Mouse (Mus musculus): ENCODE results near the gene Pdf. TPM values are rescaled to one million over a fixed set of nuclear protein-coding genes. Genes with fewer than 3 reads are reported as not detected.
A peak's percentile ranks its signal among the peaks of the same experiment; 100 is the strongest.

Pdf gene
- 37.5 and 45.3 TPM in 2 replicates for polyA plus RNA-seq (2015; fragmentation: Nextera tagmentation; extraction: Ambion mirVana)

DNA sequence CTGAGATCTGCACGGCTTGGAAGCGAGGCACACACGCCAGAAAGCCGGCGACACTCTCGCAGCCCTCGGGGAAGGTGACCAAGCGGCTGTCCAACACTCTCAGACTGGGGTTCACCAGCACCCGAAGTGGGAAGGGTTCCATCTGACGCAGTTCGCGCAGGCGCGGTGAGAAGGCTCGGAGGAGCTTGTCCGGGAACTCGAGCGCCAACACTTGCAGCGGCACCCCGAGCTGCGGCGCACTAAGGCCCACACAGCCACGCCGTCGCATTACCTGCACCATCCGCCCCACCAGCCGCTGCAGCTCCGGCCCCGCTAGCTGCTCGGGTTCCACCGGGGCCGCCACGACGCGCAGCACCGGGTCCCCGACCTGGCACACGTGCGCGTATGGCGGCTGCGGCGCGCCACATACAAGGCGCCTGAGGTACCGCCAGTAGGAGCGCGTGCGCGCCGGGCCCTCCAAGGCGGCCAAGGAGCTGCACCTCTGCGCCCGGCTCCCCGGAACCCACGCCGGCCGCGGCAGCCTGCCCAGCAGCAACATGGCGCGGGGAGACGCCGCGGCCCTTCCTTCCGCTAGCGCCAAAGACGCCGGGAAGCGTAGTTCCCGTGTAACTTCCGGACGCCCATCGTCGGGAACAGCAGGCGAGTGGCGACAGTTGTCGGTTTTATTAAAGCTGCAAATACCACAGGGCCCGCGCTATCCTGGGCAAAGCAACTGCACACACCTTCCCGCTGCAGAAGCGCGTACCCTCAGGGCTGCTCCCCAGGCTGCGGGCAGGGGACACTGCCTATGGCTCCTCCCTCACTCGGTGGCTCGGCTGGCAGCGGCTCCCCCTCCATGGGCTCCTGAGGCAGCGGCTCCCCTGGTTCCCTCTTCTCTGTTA lies at the start of gene Pdf:
Gene Pdf (minus strand): TSS at position 554 of the 881 bp plus-strand sequence.
- Histone ChIP-seq H3K4me1 (replicated peaks) (peaks cover 27% of the 10 kb centered on the region), H3K9me3 (no peaks in the 10 kb centered on the region), H3K27ac (replicated peaks) (peak within 1 kb of the TSS; percentile 89), H3K4me3 (peak within 1 kb of the TSS; percentile 85), H3K36me3 (peaks cover 83% of the 10 kb centered on the region), H3K27me3 (no peaks in the 10 kb centered on the region), H3K9ac (peak within 1 kb of the TSS; percentile 85), H3K4me2 (peak within 1 kb of the TSS; percentile 94)
- ATAC-seq (ENCODE audit: low read depth), result peak; percentile 90
- WGBS, result under 1% methylated on average over 86 of the region's 87 CpGs

- Histone ChIP-seq H3K36me3 (peaks cover 16% of the 10 kb centered on the region; the same call in 1 of the 2 replicates), H3K9me3 (no peaks in the 10 kb centered on the region), H3K9ac (peak within 1 kb of the TSS; percentile 91), H3K27ac (replicated peaks) (peak within 1 kb of the TSS; percentile 90), H3K4me2 (peak within 1 kb of the TSS; percentile 61), H3K27me3 (no peaks in the 10 kb centered on the region), H3K4me3 (peak within 1 kb of the TSS; percentile 91), H3K4me1 (replicated peaks) (peaks cover 29% of the 10 kb centered on the region)
- 4% methylated on average over 39 of the region's 39 CpGs for WGBS
- peak; percentile 95 for ATAC-seq (ENCODE audit: low read depth)
These were observed 48.1 kb upstream of the Pdf start, which contains the start of gene Terf2 for GRCm38 (mm10) chr8:107096366-107097036. Gene Terf2 (minus strand): TSS chr8:107096547.

DNA sequence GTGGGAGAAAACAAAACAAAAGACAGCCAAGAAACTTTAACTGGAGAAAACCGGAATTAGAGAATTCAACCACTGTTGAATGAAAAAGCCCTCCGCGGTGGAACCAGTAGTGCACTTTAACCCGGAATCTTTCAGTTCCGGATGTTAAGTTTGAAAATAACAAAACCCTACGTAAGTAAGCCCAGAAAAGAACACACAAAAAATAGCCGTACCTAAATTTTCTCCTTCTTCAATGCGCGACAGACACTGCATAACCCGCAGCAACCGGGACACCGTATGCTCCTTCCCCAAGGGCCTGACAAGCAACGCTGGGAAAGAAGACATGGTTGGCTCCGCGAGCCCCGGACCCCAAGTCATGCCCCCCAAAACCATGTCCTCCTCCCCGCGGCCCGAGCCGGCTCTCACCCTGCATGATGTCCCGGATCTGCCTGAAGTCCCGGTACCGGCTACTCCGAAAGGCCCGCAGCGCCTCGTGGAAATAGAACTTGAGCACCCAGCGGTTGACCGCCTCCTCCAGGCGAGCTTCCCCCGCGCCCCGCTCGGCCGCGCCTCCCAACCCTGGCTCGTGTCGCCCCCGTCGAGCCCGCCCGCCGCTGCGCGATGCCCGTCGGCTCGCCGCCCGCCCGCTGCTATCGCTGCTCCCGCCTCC lies 47.4 kb upstream of the Pdf start:
- H3K4me2 ChIP-seq, result peak overlapping the region; percentile 61
- peak; percentile 77 for ATAC-seq (ENCODE audit: low read depth)
- H3K27ac ChIP-seq (replicated peaks), result peak overlapping the region; percentile 90
- H3K9me3 ChIP-seq, result no peaks in the 10 kb centered on the region
- H3K4me1 ChIP-seq (replicated peaks), result peaks cover 29% of the 10 kb centered on the region
- H3K27me3 ChIP-seq, result no peaks in the 10 kb centered on the region
- peak overlapping the region; percentile 91 for H3K4me3 ChIP-seq
- H3K9ac ChIP-seq, result peak overlapping the region; percentile 91
- WGBS, result under 1% methylated on average over 42 of the region's 53 CpGs
- peaks cover 21% of the 10 kb centered on the region; the same call in 1 of the 2 replicates for H3K36me3 ChIP-seq

GRCm38 (mm10) chr8:107090531-107090930 lies 42.1 kb upstream of the Pdf start:
- no peak for ATAC-seq (ENCODE audit: low read depth)
- 97% methylated on average over 7 of the region's 7 CpGs for WGBS

DNA sequence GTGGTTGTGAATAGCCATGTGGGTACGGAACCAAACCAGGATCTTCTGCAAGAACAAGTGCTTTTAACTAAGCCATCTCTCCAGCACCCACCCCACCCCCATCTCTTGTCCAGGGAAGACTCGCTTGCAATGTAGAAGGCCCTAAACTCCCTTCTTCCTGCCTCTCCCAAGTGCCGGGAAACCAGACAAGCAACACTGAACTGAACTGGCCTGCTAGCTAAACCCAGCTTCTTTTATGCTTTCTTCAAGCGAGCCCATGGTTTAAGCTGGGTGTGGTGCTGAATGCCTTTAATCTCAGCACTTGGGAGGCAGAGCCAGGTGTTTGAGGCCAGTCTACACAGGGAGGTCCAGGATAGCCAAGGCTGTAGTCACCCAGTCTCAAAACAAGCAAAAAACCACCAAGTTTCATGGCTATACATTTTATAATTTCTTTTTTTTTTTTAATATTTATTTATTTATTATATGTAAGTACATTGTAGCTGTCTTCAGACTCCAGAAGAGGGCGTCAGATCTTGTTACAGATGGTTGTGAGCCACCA lies 40.2 kb upstream of the Pdf start:
- 98% methylated on average over 5 of the region's 5 CpGs for WGBS
- Histone ChIP-seq H3K4me1 (replicated peaks) (peaks cover 8% of the 10 kb centered on the region; the same call in 1 of the 2 replicates), H3K9me3 (no peaks in the 10 kb centered on the region), H3K9ac (no peak overlapping the region), H3K36me3 (peaks cover 73% of the 10 kb centered on the region), H3K27ac (replicated peaks) (no peak overlapping the region), H3K4me3 (no peak overlapping the region), H3K27me3 (no peaks in the 10 kb centered on the region), H3K4me2 (no peak overlapping the region)
- ATAC-seq (ENCODE audit: low read depth), result no peak

More at GRCm38 (mm10) chr8:107090531-107090930, 42.1 kb upstream of the Pdf start:
- Histone ChIP-seq H3K9ac (no peak overlapping the region), H3K27ac (replicated peaks) (no peak overlapping the region), H3K27me3 (no peaks in the 10 kb centered on the region), H3K4me3 (no peak overlapping the region), H3K4me2 (no peak overlapping the region), H3K9me3 (no peaks in the 10 kb centered on the region), H3K36me3 (peaks cover 61% of the 10 kb centered on the region), H3K4me1 (replicated peaks) (peaks cover 26% of the 10 kb centered on the region)

GRCm38 (mm10) chr8:107086018-107086417 lies 37.6 kb upstream of the Pdf start:
- 95% methylated on average over 5 of the region's 5 CpGs for WGBS
- no peaks in the 10 kb centered on the region for H3K9me3 ChIP-seq
- no peaks in the 10 kb centered on the region for H3K27me3 ChIP-seq
- peaks cover 77% of the 10 kb centered on the region for H3K36me3 ChIP-seq
- H3K4me1 ChIP-seq (replicated peaks), result no peaks in the 10 kb centered on the region
- H3K4me2 ChIP-seq, result no peak overlapping the region
- no peak overlapping the region for H3K4me3 ChIP-seq
- no peak for ATAC-seq (ENCODE audit: low read depth)
- no peak overlapping the region for H3K9ac ChIP-seq
- no peak overlapping the region for H3K27ac ChIP-seq (replicated peaks)

DNA sequence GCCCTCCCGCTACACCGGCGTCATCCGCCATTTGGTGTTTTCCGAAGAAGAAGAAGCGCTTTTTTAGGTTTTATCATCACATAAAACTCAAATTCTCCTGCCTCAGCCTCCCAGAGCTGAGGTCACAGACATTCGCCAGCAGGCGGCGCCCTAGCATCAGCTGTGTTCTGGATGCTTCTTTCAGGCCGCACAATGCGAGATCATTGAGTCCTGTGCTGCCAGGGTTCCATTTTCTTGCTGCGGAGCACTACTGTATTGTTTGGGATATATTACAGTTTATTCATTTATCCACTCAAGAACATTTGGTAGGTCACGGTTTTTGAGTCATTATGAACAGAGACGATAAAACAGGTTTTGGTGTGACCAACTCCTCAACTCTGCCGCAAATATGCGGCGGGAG lies 36.9 kb upstream of the Pdf start:
- no peak for ATAC-seq (ENCODE audit: low read depth)
- H3K4me3 ChIP-seq, result no peak overlapping the region
- no peak overlapping the region for H3K9ac ChIP-seq
- H3K27ac ChIP-seq (replicated peaks), result no peak overlapping the region
- WGBS, result 96% methylated on average over 17 of the region's 17 CpGs
- H3K36me3 ChIP-seq, result peaks cover 77% of the 10 kb centered on the region
- H3K4me2 ChIP-seq, result no peak overlapping the region
- no peaks in the 10 kb centered on the region for H3K27me3 ChIP-seq
- H3K4me1 ChIP-seq (replicated peaks), result no peaks in the 10 kb centered on the region
- no peaks in the 10 kb centered on the region for H3K9me3 ChIP-seq

DNA sequence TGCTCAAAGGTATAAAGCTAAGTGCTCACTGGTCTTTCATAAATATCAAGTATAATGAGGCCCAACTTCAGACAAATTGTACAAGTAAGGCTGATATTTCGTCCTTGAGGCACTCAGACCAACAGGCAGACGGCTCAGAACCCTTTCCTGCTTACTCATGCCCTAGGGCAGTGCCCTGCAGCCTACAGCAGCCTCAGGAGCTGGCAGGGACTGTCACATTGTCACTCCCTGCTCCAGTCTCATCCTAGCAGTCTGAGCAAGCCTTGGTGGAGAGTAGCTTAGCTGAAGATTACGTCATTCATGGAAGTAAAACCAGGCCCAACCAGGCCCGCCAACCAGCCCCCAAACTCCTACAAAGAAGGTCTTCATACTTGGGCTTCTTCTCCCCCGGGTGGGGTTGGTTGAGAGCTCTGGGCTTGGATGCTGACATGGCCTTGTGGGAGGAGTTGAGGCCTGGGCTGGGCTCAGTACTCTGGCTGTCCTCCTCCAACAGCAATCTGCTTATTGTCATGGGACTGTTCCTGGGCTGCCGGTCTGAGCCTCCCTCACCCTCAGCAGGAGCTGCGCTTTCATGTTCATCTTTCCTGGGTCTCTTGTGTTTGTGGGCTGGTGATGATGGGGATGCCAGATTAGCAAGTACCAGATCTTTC lies 27.9 kb upstream of the Pdf start:
- H3K27me3 ChIP-seq, result no peaks in the 10 kb centered on the region
- H3K27ac ChIP-seq (replicated peaks), result no peak overlapping the region
- H3K4me2 ChIP-seq, result no peak overlapping the region
- H3K4me3 ChIP-seq, result no peak overlapping the region
- no peak overlapping the region for H3K9ac ChIP-seq
- peaks cover 95% of the 10 kb centered on the region for H3K36me3 ChIP-seq
- H3K9me3 ChIP-seq, result no peaks in the 10 kb centered on the region
- WGBS, result 92% methylated on average over 7 of the region's 7 CpGs
- ATAC-seq (ENCODE audit: low read depth), result no peak
- no peaks in the 10 kb centered on the region for H3K4me1 ChIP-seq (replicated peaks)

DNA sequence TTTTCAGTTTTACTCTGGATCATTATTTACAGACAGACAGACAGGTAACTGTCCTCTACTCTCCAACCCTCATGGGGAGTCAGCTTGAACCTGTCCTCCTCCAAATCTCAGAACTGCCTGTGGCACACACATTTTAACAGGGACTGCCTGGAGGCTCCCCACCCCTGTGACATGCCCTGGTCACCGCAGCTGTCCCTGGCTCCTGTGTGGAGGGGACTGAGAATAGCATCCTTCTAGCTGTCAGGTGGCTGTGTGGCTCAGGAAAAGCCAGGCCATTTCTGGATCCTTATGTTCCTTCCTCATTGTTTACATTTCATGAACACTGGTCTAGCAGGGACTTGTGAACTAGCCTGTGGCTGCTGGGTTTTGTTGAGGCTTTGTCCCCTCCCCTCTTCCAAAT lies 25.7 kb upstream of the Pdf start:
- no peak for ATAC-seq (ENCODE audit: low read depth)
- Histone ChIP-seq H3K36me3 (peaks cover 96% of the 10 kb centered on the region), H3K4me3 (no peak overlapping the region), H3K9me3 (no peaks in the 10 kb centered on the region), H3K9ac (no peak overlapping the region), H3K27ac (replicated peaks) (no peak overlapping the region), H3K27me3 (no peaks in the 10 kb centered on the region), H3K4me2 (no peak overlapping the region), H3K4me1 (replicated peaks) (no peaks in the 10 kb centered on the region)
- WGBS, result 93% methylated on average over 1 of the region's 1 CpGs

GRCm38 (mm10) chr8:107073706-107074105 lies 25.3 kb upstream of the Pdf start:
- no peak for ATAC-seq (ENCODE audit: low read depth)
- Histone ChIP-seq H3K27ac (replicated peaks) (no peak overlapping the region), H3K27me3 (no peaks in the 10 kb centered on the region), H3K4me2 (no peak overlapping the region), H3K9ac (no peak overlapping the region), H3K4me3 (no peak overlapping the region), H3K4me1 (replicated peaks) (no peaks in the 10 kb centered on the region), H3K9me3 (no peaks in the 10 kb centered on the region), H3K36me3 (peaks cover 96% of the 10 kb centered on the region)
- WGBS, result 86% methylated on average over 4 of the region's 4 CpGs
